Mouse (Mus musculus): ENCODE measurements around the gene Npas2.

DNA sequence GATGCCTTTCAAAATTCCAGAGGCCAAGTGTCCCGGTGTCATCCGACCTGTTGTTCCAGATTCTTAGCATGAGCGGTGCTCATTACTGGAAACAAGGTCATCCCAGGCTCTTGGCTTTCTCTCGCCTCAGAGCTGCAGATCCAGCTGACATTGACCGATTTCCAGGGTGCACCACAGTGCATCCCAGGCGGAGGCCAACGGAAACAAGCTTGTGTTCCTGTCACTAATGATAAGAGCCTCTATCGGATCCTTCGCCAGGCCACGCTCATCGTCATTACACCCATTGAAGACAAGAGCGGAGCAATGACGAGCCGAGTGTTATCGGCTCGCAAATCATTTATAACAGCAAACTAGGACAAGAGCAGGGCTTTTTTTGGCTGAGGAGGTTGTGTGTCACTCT, 91.3 kb downstream of the Npas2 start:
- TF ChIP-seq POLR2A (IDR thresholded peaks at IDR 0.05; ENCODE audit: low read depth, low read length): no peak
- TF ChIP-seq CTCF (IDR thresholded peaks at IDR 0.05; ENCODE audit: extremely low read depth, insufficient read length, insufficient replicate concordance, low read depth, low read length): no peak
